In the genomic region with DNA sequence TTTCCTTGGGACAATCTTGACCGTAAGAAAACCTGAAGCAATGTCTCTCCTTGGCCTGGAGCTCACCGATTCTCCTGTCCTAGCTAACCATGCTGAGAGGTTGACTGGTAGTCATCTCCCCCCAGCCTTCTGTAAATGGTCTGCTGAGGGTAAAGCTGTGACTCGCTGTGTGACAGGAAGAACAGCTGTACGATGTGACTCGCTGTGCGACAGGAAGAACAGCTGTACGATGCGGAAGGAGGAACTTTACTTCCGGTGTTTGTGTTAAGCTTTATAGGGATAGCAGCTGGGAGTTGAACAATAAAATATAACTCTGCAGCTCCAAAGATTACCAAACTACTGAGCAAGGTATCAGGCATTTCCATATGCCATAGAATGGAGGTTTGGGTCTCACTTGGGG, we compare ENCODE assay signal across 23 mouse cellular contexts.
"Had no signal": no experiment of that assay in that cellular context is flagged by ENCODE, and none has a peak within 500 bp of the region (broad histone marks: within the 10 kb centered on the region; RNA-seq: fewer than 3 reads in every experiment).

No protein-coding gene starts in this region.

- H3K4me1 ChIP-seq: heart, embryonic 10.5 days; hindbrain, embryonic 13.5 days; hindbrain, embryonic 15.5 days; kidney, embryonic 15.5 days; liver, embryonic 13.5 days had no signal

- H3K36me3 ChIP-seq: heart, embryonic 10.5 days; heart, embryonic 12.5 days; hindbrain, embryonic 13.5 days; hindbrain, embryonic 15.5 days; kidney, embryonic 15.5 days; limb, embryonic 10.5 days; limb, embryonic 12.5 days; liver, embryonic 13.5 days had no signal

- H3K27ac ChIP-seq: heart, embryonic 10.5 days; hindbrain, embryonic 13.5 days; hindbrain, embryonic 15.5 days; hindbrain, postnatal 0 days; kidney, embryonic 15.5 days; layer of hippocampus, adult 2 months; left cerebral cortex, adult 2 months; limb, embryonic 12.5 days; liver, embryonic 13.5 days had no signal

- H3K4me2 ChIP-seq: heart, embryonic 12.5 days; hindbrain, embryonic 13.5 days; hindbrain, embryonic 15.5 days; kidney, embryonic 15.5 days; limb, embryonic 12.5 days; liver, embryonic 11.5 days; liver, embryonic 13.5 days had no signal

- H3K4me3 ChIP-seq: heart, embryonic 10.5 days; heart, embryonic 12.5 days; hindbrain, embryonic 13.5 days; hindbrain, embryonic 15.5 days; kidney, embryonic 15.5 days; layer of hippocampus, adult 2 months; left cerebral cortex, adult 2 months; limb, embryonic 10.5 days; limb, embryonic 12.5 days; liver, embryonic 13.5 days had no signal

- DNase-seq: gastrocnemius, postnatal 14 days; gastrocnemius, postnatal 36 days; heart, adult 18-20 months; heart, postnatal 10 days; kidney, adult 2 months; kidney, adult 9 months; kidney, postnatal 10 days; kidney, postnatal 25 days; kidney, postnatal 4 days; liver; liver, embryonic 13.5 days had no signal

- H3K27me3 ChIP-seq: heart, embryonic 12.5 days; hindbrain, embryonic 13.5 days; hindbrain, embryonic 15.5 days; kidney, embryonic 15.5 days; limb, embryonic 12.5 days; liver, embryonic 13.5 days had no signal

- ATAC-seq: hindbrain, postnatal 0 days; intestine, embryonic 16.5 days had no signal

- H3K9ac ChIP-seq: heart, embryonic 12.5 days; hindbrain, embryonic 13.5 days; hindbrain, embryonic 15.5 days; kidney, embryonic 15.5 days; limb, embryonic 12.5 days; liver, embryonic 13.5 days had no signal

- H3K9me3 ChIP-seq: heart, embryonic 10.5 days; heart, embryonic 12.5 days; hindbrain, embryonic 13.5 days; hindbrain, embryonic 15.5 days; kidney, embryonic 15.5 days; limb, embryonic 10.5 days; limb, embryonic 12.5 days had no signal
